Mouse (Mus musculus): ENCODE results near the gene Tgfb1. TPM values are rescaled to one million over a fixed set of nuclear protein-coding genes. Genes with fewer than 3 reads are reported as not detected.

Tgfb1 gene
- 1.6 and 3.1 TPM in 2 replicates for total RNA-seq (2014; rRNA removed)
- polyA plus RNA-seq (2015; fragmentation: Nextera tagmentation; extraction: Ambion mirVana) = 0.39 and 0.56 TPM in 2 replicates

GRCm38 (mm10) chr7:25686680-25687531 is at the start of gene Tgfb1:
Gene Tgfb1, plus strand, starts transcription at chr7:25687002.
- peak within 1 kb of the TSS; percentile 75 for H3K4me2 ChIP-seq (ENCODE audit: low read depth)
- peak within 1 kb of the TSS; percentile 39 for H3K4me3 ChIP-seq (ENCODE audit: low read depth, low read length)
- H3K9ac ChIP-seq = peak within 1 kb of the TSS; percentile 25; the same call in 1 of the 2 replicates
- ATAC-seq = no peak
- peaks cover 6% of the 10 kb centered on the region; the same call in 1 of the 2 replicates for H3K4me1 ChIP-seq (ENCODE audit: insufficient read depth)
- peaks cover 50% of the 10 kb centered on the region for H3K27me3 ChIP-seq (ENCODE audit: insufficient read depth, low read length)
- no peaks in the 10 kb centered on the region for H3K9me3 ChIP-seq (ENCODE audit: low read length)
- TF ChIP-seq CTCF (IDR thresholded peaks at IDR 0.05; ENCODE audit: low read depth) = peak; percentile 56
- DNase-seq = no peak
- 2% methylated on average over 63 of the region's 69 CpGs for WGBS
- no peaks in the 10 kb centered on the region for H3K36me3 ChIP-seq (ENCODE audit: insufficient read depth)
- H3K27ac ChIP-seq (ENCODE audit: low read depth, low read length) = no peak within 1 kb of the TSS

GRCm38 (mm10) chr7:25637099-25637498 is 49.7 kb upstream of the Tgfb1 start:
- TF ChIP-seq CTCF (IDR thresholded peaks at IDR 0.05; ENCODE audit: low read depth) = no peak
- no peaks in the 10 kb centered on the region for H3K27me3 ChIP-seq (ENCODE audit: insufficient read depth, low read length)
- ATAC-seq = no peak
- H3K4me1 ChIP-seq (ENCODE audit: insufficient read depth) = no peaks in the 10 kb centered on the region
- 84% methylated on average over 5 of the region's 5 CpGs for WGBS
- H3K9ac ChIP-seq = no peak overlapping the region
- no peaks in the 10 kb centered on the region for H3K9me3 ChIP-seq (ENCODE audit: low read length)
- no peak for DNase-seq
- peaks cover 65% of the 10 kb centered on the region for H3K36me3 ChIP-seq (ENCODE audit: insufficient read depth)
- no peak overlapping the region for H3K4me2 ChIP-seq (ENCODE audit: low read depth)
- H3K27ac ChIP-seq (ENCODE audit: low read depth, low read length) = no peak overlapping the region
- no peak overlapping the region for H3K4me3 ChIP-seq (ENCODE audit: low read depth, low read length)

- WGBS = 73% methylated on average over 4 of the region's 4 CpGs
- no peaks in the 10 kb centered on the region for H3K9me3 ChIP-seq (ENCODE audit: low read length)
- DNase-seq = no peak
- no peaks in the 10 kb centered on the region for H3K27me3 ChIP-seq (ENCODE audit: insufficient read depth, low read length)
- no peak overlapping the region for H3K4me2 ChIP-seq (ENCODE audit: low read depth)
- no peak overlapping the region for H3K4me3 ChIP-seq (ENCODE audit: low read depth, low read length)
- H3K4me1 ChIP-seq (ENCODE audit: insufficient read depth) = no peaks in the 10 kb centered on the region
- peaks cover 39% of the 10 kb centered on the region for H3K36me3 ChIP-seq (ENCODE audit: insufficient read depth)
- no peak overlapping the region for H3K9ac ChIP-seq
- H3K27ac ChIP-seq (ENCODE audit: low read depth, low read length) = no peak overlapping the region
- TF ChIP-seq CTCF (IDR thresholded peaks at IDR 0.05; ENCODE audit: low read depth) = no peak
- ATAC-seq = no peak
Measured at GRCm38 (mm10) chr7:25639754-25640153, 47.0 kb upstream of the Tgfb1 start.

- Histone ChIP-seq H3K9ac (no peak overlapping the region), H3K36me3 (ENCODE audit: insufficient read depth) (peaks cover 11% of the 10 kb centered on the region), H3K27me3 (ENCODE audit: insufficient read depth, low read length) (no peaks in the 10 kb centered on the region), H3K4me3 (ENCODE audit: low read depth, low read length) (no peak overlapping the region), H3K4me2 (ENCODE audit: low read depth) (no peak overlapping the region), H3K27ac (ENCODE audit: low read depth, low read length) (no peak overlapping the region), H3K4me1 (ENCODE audit: insufficient read depth) (no peaks in the 10 kb centered on the region), H3K9me3 (ENCODE audit: low read length) (no peaks in the 10 kb centered on the region)
- no peak for DNase-seq
- no peak for ATAC-seq
- WGBS = 76% methylated on average over 10 of the region's 10 CpGs
- TF ChIP-seq CTCF (IDR thresholded peaks at IDR 0.05; ENCODE audit: low read depth) = no peak
Measured at GRCm38 (mm10) chr7:25644136-25644535, 42.7 kb upstream of the Tgfb1 start.

GRCm38 (mm10) chr7:25644631-25645030 is 42.2 kb upstream of the Tgfb1 start:
- WGBS = 67% methylated on average over 4 of the region's 4 CpGs
- H3K27me3 ChIP-seq (ENCODE audit: insufficient read depth, low read length) = no peaks in the 10 kb centered on the region
- no peak overlapping the region for H3K9ac ChIP-seq
- TF ChIP-seq CTCF (IDR thresholded peaks at IDR 0.05; ENCODE audit: low read depth) = no peak
- no peak overlapping the region for H3K4me2 ChIP-seq (ENCODE audit: low read depth)
- H3K27ac ChIP-seq (ENCODE audit: low read depth, low read length) = no peak overlapping the region
- ATAC-seq (no peak), DNase-seq (no peak)
- H3K4me3 ChIP-seq (ENCODE audit: low read depth, low read length) = no peak overlapping the region
- H3K36me3 ChIP-seq (ENCODE audit: insufficient read depth) = peaks cover 9% of the 10 kb centered on the region
- no peaks in the 10 kb centered on the region for H3K9me3 ChIP-seq (ENCODE audit: low read length)
- H3K4me1 ChIP-seq (ENCODE audit: insufficient read depth) = no peaks in the 10 kb centered on the region

- no peaks in the 10 kb centered on the region for H3K4me1 ChIP-seq (ENCODE audit: insufficient read depth)
- no peak overlapping the region for H3K9ac ChIP-seq
- no peak for TF ChIP-seq CTCF (IDR thresholded peaks at IDR 0.05; ENCODE audit: low read depth)
- H3K4me2 ChIP-seq (ENCODE audit: low read depth) = no peak overlapping the region
- H3K9me3 ChIP-seq (ENCODE audit: low read length) = no peaks in the 10 kb centered on the region
- peaks cover 9% of the 10 kb centered on the region for H3K36me3 ChIP-seq (ENCODE audit: insufficient read depth)
- no peak for DNase-seq
- 34% methylated on average over 14 of the region's 14 CpGs for WGBS
- no peak for ATAC-seq
- no peak overlapping the region for H3K27ac ChIP-seq (ENCODE audit: low read depth, low read length)
- no peak overlapping the region for H3K4me3 ChIP-seq (ENCODE audit: low read depth, low read length)
- no peaks in the 10 kb centered on the region for H3K27me3 ChIP-seq (ENCODE audit: insufficient read depth, low read length)
Measured at GRCm38 (mm10) chr7:25645074-25645473, 41.7 kb upstream of the Tgfb1 start.

- ATAC-seq (no peak), DNase-seq (no peak)
- WGBS = 60% methylated on average over 5 of the region's 5 CpGs
Measured at GRCm38 (mm10) chr7:25647574-25648123, 39.2 kb upstream of the Tgfb1 start.

More at GRCm38 (mm10) chr7:25647574-25648123, 39.2 kb upstream of the Tgfb1 start:
- Histone ChIP-seq H3K9me3 (ENCODE audit: low read length) (no peaks in the 10 kb centered on the region), H3K4me2 (ENCODE audit: low read depth) (no peak overlapping the region), H3K36me3 (ENCODE audit: insufficient read depth) (no peaks in the 10 kb centered on the region), H3K4me3 (ENCODE audit: low read depth, low read length) (no peak overlapping the region), H3K27ac (ENCODE audit: low read depth, low read length) (no peak overlapping the region), H3K4me1 (ENCODE audit: insufficient read depth) (no peaks in the 10 kb centered on the region), H3K9ac (no peak overlapping the region), H3K27me3 (ENCODE audit: insufficient read depth, low read length) (no peaks in the 10 kb centered on the region)
- no peak; the same call in 1 of the 2 replicates for TF ChIP-seq CTCF (IDR thresholded peaks at IDR 0.05; ENCODE audit: low read depth)

All from forebrain, postnatal 0 days (tissue).